Mouse (Mus musculus): ENCODE measurements around the gene Cdh15.

GRCm38 (mm10) chr8:122810376-122810775 lies 37.4 kb upstream of the Cdh15 start:
- no peak for TF ChIP-seq TAL1 (IDR thresholded peaks at IDR 0.05; ENCODE audit: low read length)
- no peak for TF ChIP-seq GATA1 (IDR thresholded peaks at IDR 0.05; ENCODE audit: low read length)

All from erythroblast, embryonic 14.5 days (primary cell).